Mouse (Mus musculus) erythroblast, adult 5-6 weeks (primary cell): ENCODE results near the gene Fam71f1. TPM values are rescaled to one million over a fixed set of nuclear protein-coding genes. Genes with fewer than 3 reads are reported as not detected.

Experiments
- ATAC-seq: replicated peaks from 2 replicates; pipeline ENCODE4 v1.8.0; 2016; ENCODE audit warnings: moderate number of reproducible peaks, mild to moderate bottlenecking, moderate TSS enrichment, inconsistent platforms; ENCODE audit not compliant: poor library complexity, low FRiP score, severe bottlenecking
- total RNA-seq, 2 experiments: library from RNA; stranded (forward) in 1 of 2; stranded (reverse) in 1 of 2; fragments of 150-400 nt in 1 of 2; fragments of 200-764, 138-1000 nt in 1 of 2; gene quantifications; 2 replicates each; pipeline versions ENCODE4 v1.2.3 to v1.2.4; 2015 to 2017; ENCODE audit warnings: low replicate concordance in 2 of 2

Fam71f1 gene
- total RNA-seq (2015; ENCODE audit: low replicate concordance), result not detected in 2 replicates
- total RNA-seq (2017; ENCODE audit: low replicate concordance), result not detected in 2 replicates

DNA sequence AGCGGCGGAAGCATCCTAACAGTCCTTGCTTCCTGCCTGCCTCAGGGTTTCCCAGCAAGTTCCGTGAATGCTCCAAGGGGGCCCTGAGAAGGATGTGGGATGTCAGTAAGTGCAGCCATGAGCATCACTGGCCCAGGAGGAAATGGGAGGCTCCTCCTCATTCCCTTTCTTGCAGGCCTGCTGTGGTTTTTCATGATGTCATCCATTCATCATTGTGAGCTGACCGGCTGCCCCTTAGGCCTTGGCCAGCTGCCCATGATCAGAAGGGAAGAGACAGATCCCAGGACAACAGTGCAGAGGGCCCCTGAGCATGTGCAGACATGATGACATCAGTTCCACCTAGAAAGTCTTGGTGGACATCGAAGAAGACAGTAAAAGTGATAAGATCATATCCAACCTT lies at the start of gene Fam71f1:
TSS of gene Fam71f1 (plus strand) at position 262 of the 400 bp plus-strand sequence.
- no peak for ATAC-seq

GRCm38 (mm10) chr6:29270961-29271360 lies 48.0 kb upstream of the Fam71f1 start:
- no peak for ATAC-seq

GRCm38 (mm10) chr6:29272312-29273072 lies 46.4 kb upstream of the Fam71f1 start, which contains the start of gene Hilpda:
Gene Hilpda (plus strand): TSS chr6:29272488.
- peak; percentile 99 for ATAC-seq

GRCm38 (mm10) chr6:29276746-29277145 lies 42.2 kb upstream of the Fam71f1 start:
- ATAC-seq, result no peak

DNA sequence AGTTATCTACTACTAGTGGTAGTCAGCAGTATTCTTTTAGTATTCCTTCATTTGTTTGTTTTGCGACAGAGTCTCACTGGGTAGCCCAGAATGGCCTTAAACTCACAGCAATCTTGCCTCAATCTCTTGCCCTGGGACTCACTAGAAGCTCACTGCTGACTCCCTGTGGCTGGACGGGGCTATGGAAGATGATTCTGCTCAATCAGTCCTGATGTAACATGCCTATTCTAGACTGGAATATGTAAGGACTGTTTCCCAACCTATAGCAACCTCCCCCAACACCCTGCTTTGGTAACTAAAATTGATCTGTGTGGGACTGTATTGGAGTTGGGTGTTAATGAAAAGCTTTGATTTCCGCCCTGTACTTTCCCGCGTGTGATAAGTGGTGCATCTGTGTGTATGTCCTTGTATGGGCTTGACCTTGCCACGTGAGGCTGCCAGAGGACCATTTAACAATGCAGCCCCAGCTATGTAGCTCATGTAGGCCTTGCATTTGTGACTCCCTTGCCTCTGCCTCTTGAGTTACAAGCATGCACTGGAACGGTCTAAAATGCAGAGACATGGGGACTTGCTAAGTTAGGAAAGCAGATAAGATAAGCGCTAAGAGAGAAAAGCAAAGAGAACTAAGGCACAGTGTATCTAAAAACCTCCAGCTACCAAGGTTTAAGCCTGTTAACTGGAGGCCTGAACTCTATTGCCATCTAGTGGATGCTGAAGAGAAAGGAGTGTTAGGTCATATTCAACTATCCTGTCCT lies 40.2 kb upstream of the Fam71f1 start:
- ATAC-seq, result no peak

DNA sequence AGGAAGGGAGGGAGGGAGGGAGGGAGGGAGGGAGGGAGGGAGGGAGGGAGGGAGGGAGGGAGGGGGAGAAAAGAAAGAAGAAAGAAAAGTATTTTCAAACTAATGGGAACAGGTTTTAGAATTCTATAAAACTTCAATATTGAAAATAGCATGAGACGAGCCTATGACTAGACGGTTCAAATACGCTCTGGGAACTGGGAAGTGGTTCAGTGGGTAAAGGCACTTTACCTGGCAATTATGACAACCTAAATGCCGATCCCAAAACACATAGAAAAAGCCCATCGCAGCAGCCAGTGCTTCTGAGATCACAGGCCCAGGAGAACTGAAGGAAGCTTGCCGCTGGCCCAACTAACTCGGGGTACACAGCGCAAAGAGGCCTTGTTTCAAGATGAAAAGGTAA lies 39.6 kb upstream of the Fam71f1 start, which contains the start of gene Fam71f2:
TSS of gene Fam71f2 (plus strand) at position 301 of the 400 bp plus-strand sequence.
- no peak for ATAC-seq

DNA sequence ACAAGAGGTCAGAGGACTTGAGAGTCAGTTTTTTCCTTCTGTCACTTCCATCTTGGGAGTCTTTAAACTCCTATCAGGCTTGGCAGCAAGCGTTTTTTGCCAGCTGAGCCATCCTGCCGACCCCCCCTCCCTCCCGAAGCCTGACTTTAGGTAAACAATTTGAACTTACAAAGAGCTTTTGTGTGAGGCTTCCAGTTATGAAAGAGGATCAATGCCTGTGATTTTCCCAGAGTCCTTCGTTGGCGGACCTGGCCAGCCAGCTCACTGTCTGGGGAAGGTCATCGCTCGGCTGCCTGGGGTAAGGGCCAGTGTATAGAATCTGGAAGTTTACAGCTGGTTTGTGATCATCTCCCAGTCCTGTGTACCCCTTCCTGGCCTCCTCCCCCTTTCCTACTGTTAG lies 38.3 kb upstream of the Fam71f1 start:
- no peak for ATAC-seq

DNA sequence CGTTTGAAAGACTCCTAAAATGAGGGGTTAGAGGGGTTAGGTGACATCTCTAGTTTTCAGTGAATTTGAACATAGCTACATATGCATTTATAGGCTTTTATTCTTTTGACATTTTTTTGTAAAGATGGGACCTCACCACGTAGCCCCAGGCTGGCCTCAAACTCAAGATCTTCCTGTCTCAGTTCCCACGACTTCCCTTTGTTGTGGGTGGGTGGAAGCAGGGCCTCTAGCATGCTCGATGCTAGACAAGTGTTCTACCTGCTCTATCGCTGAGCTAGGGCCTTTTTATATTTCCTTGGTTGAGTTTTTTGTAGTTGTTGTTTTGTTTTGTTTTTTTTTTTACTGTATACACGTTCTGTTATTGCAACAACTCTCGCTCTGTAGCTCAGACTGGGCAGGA lies 32.1 kb upstream of the Fam71f1 start:
- no peak for ATAC-seq

DNA sequence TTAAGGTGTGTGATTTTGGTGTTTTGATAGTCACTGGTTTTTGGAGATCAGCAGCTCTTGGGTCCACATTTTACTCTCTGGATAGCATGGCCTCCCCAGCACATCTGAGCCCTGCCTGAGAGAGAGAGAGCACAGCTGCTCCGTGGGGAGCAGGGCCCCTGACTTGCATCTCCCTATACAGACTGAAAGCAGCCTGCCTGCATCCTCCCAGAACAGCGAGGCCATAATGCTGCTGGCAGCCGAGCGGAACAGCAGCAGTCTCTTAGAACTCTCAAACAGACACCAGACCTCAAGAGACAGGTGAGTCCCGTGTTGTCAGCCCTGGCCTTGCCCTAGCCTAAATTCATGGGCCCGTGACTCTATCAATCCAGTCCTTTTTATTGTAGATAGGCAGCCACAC lies 31.5 kb upstream of the Fam71f1 start:
- no peak for ATAC-seq

GRCm38 (mm10) chr6:29287944-29288343 lies 31.0 kb upstream of the Fam71f1 start:
- no peak for ATAC-seq

DNA sequence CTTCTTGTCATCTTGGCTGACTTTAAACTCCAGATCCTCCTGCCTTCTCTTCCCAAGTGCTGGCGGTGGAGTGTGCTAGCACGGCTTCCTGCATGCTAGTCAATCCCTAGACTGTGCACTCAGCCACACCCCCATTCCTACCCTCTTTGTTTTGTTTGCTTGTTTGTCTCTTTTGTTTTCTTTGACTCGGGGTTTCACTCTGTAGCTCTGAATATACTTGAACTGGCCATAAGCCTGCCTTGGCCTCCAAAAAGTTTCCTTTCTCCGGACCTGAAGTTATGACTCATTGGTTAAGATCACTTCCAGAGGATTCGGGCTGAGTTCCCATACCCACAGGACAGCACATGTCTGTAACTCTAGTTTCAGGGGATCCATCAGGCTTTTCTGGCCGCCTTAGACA lies 30.3 kb upstream of the Fam71f1 start:
- no peak for ATAC-seq

DNA sequence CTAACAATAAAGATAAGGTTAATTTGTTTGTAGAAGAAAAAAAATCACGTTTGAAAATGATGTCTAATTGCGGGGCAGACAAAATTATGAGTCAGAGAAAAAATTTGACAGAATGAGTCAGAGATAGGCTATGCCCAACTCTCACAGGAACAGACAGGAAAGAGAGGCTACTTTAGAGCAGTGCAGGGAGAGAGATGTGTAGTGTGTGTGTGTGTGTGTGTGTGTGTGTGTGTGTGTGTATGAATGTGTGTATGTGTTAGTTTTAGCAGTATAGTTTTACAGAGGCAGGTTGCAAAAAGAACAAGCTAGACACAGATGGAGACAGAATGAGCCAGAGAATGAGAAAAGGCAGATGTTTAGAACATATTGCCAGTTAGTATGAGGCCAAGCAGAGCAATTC lies 19.8 kb upstream of the Fam71f1 start:
- ATAC-seq, result no peak

DNA sequence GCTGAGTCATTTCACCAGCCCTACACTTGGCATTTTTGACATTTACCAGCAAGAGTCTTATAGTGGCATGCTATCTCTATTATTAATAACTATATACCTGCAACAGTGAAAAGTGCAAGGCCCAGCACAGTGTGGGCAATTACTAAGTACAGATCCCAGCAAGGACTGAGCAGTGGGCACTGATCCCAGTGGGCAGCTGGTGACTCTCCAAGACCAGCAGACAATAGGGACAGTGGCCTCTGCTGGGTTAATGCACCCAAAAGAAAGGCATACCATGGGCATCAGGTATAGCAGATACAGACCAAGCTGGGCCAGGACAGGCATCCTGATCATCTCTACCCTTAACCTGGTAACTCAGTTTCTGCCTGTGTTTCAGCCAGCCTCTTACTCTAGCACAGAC lies 15.7 kb upstream of the Fam71f1 start:
- ATAC-seq, result no peak

DNA sequence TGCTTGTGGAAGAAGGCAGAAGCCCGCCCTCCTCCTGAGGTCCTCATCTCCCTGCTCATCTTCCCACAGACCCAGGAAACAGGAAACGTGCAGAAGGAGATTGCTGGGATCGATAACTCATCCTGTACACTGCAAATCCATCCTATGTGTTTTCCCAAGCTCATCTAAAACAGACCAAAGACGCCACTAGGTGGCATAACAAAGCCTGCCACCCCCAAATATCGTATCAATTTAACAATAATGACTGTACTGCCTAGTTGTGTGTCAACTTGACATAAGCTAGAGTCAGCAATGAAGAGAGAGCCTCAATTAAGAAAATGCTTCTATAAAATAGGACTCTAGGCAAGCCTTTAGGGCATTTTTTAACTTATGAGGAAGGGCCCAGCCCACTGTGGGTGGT lies 15.2 kb upstream of the Fam71f1 start:
- no peak for ATAC-seq

DNA sequence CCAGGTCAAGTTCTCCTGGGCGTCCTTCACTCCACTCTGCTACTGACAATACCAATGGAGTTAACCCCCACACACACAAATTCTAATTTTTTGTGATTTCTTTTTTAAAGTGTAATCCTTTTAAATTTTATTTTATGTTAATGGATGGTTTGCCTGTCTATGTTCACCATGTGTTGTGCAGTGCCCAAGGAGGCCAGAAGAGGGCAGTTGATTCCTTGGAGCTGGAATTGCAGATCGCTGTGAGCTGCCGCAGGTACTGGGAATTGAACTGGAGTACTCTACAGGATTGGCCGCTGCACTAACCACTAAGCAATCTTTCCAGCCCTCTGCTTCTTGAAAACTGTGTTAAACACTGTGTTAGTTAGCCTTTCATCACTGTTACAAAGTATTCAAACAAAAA lies 13.5 kb upstream of the Fam71f1 start:
- ATAC-seq, result no peak

GRCm38 (mm10) chr6:29308846-29309605 lies 9.9 kb upstream of the Fam71f1 start:
- ATAC-seq, result no peak

GRCm38 (mm10) chr6:29313690-29314202 lies 5.2 kb upstream of the Fam71f1 start:
- no peak for ATAC-seq

DNA sequence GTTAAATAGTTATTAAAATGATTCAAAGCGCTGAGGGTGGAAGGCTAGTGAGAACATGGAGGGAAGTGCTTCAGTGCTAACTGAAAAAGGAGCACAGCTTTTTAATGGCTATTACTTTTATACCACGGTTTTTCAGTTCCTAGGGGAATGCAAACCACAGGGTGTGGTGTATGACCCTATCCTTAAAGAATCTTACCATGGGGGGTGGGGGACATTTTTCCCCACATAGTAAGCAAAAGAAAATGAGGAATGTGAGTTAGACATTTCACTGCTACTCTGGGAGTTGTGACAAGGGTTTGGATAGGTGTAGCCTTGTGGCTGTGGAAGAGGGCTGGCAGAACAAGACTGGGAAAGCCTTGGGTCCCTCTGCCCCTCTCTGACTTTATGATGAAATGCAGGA lies 1.7 kb upstream of the Fam71f1 start:
- ATAC-seq, result no peak

GRCm38 (mm10) chr6:29317941-29318340 lies 999 bp upstream of the Fam71f1 start:
- ATAC-seq, result no peak

GRCm38 (mm10) chr6:29321586-29321985 lies 2.6 kb downstream of the Fam71f1 start:
- no peak for ATAC-seq
